Mouse (Mus musculus) E14TG2a.4 (cell line): ENCODE data around the gene Vsig10l.

Experiments used
- H3K27me3 ChIP-seq: 2 replicates; pipeline ENCODE4 v1.6.1; 2014; ENCODE audit warnings: low read length, control low read depth; ENCODE audit not compliant: insufficient read depth
- H3K36me3 ChIP-seq: 2 replicates; pipeline ENCODE4 v1.6.1; 2014; ENCODE audit warnings: low read length, control low read depth; ENCODE audit not compliant: insufficient read depth
- H3K4me1 ChIP-seq: replicated peaks from 2 replicates; pipeline ENCODE4 v1.6.1; 2014; ENCODE audit warnings: low read depth, low read length, control low read depth
- H3K4me3 ChIP-seq: replicated peaks from 2 replicates; pipeline ENCODE4 v1.5.1; 2014; ENCODE audit warnings: mild to moderate bottlenecking, low read length
- H3K9me3 ChIP-seq: 2 replicates; pipeline ENCODE4 v1.6.1; 2014; ENCODE audit warnings: low read length, control low read depth
- CTCF ChIP-seq: conservative IDR thresholded peaks from 2 replicates; pipeline ENCODE4 v1.5.1; 2014; ENCODE audit warnings: low read length
- NANOG ChIP-seq: IDR thresholded peaks from 2 replicates; pipeline ENCODE4 v1.6.1; 2014; ENCODE audit warnings: borderline replicate concordance, low read length, mixed read lengths
- POU5F1 ChIP-seq: IDR thresholded peaks from 2 replicates; pipeline ENCODE4 v1.6.1; 2014; ENCODE audit warnings: low read length, borderline replicate concordance

Gene Vsig10l

GRCm38 (mm10) chr7:43462851-43463250 lies at the start of gene Vsig10l:
TSS of gene Vsig10l (plus strand) at chr7:43463151.
- H3K4me3 ChIP-seq = no peak within 1 kb of the TSS
- peaks cover 4% of the 10 kb centered on the region for H3K36me3 ChIP-seq
- no peak for TF ChIP-seq POU5F1
- TF ChIP-seq CTCF = no peak
- TF ChIP-seq NANOG = no peak
- H3K4me1 ChIP-seq = peaks cover 32% of the 10 kb centered on the region
- peaks cover 38% of the 10 kb centered on the region for H3K27me3 ChIP-seq
- H3K9me3 ChIP-seq = peaks cover under 1% of the 10 kb centered on the region; the same call in 1 of the 2 replicates

GRCm38 (mm10) chr7:43417298-43417697 lies 45.7 kb upstream of the Vsig10l start:
- H3K36me3 ChIP-seq = no peaks in the 10 kb centered on the region
- TF ChIP-seq NANOG (no peak), CTCF (peak; percentile 19; the same call in 1 of the 2 replicates), POU5F1 (no peak)
- H3K27me3 ChIP-seq = no peaks in the 10 kb centered on the region
- no peak overlapping the region for H3K4me3 ChIP-seq
- no peaks in the 10 kb centered on the region for H3K9me3 ChIP-seq
- peaks cover 10% of the 10 kb centered on the region; the same call in 1 of the 2 replicates for H3K4me1 ChIP-seq

GRCm38 (mm10) chr7:43422995-43423617 lies 39.8 kb upstream of the Vsig10l start:
- no peak overlapping the region for H3K4me3 ChIP-seq
- H3K27me3 ChIP-seq = no peaks in the 10 kb centered on the region
- TF ChIP-seq NANOG (no peak), POU5F1 (no peak), CTCF (peak; percentile 96)
- H3K9me3 ChIP-seq = no peaks in the 10 kb centered on the region
- peaks cover 14% of the 10 kb centered on the region for H3K4me1 ChIP-seq
- H3K36me3 ChIP-seq = no peaks in the 10 kb centered on the region

GRCm38 (mm10) chr7:43423991-43424625 lies 38.8 kb upstream of the Vsig10l start:
- Histone ChIP-seq H3K36me3 (no peaks in the 10 kb centered on the region), H3K27me3 (no peaks in the 10 kb centered on the region), H3K9me3 (no peaks in the 10 kb centered on the region), H3K4me1 (peaks cover 17% of the 10 kb centered on the region), H3K4me3 (no peak overlapping the region)
- no peak for TF ChIP-seq POU5F1
- no peak for TF ChIP-seq CTCF
- no peak for TF ChIP-seq NANOG

- 0 out of 2 replicates have a peak, but pooled peaks cover 4% of the 10 kb centered on the region for H3K9me3 ChIP-seq
- no peaks in the 10 kb centered on the region for H3K36me3 ChIP-seq
- TF ChIP-seq CTCF = no peak
- TF ChIP-seq NANOG = no peak
- TF ChIP-seq POU5F1 = no peak
- peak within 1 kb of the TSS; percentile 29; the same call in 1 of the 2 replicates for H3K4me3 ChIP-seq
- H3K4me1 ChIP-seq = peaks cover 35% of the 10 kb centered on the region
- H3K27me3 ChIP-seq = no peaks in the 10 kb centered on the region
Observed at GRCm38 (mm10) chr7:43427406-43427805, 35.5 kb upstream of the Vsig10l start, which contains the start of gene Lim2. TSS of gene Lim2 (plus strand) at chr7:43427670.

- H3K9me3 ChIP-seq = 0 out of 2 replicates have a peak, but pooled peaks cover 4% of the 10 kb centered on the region
- H3K4me3 ChIP-seq = no peak overlapping the region
- H3K27me3 ChIP-seq = no peaks in the 10 kb centered on the region
- H3K4me1 ChIP-seq = peaks cover 47% of the 10 kb centered on the region
- TF ChIP-seq POU5F1 (no peak), NANOG (no peak), CTCF (no peak)
- no peaks in the 10 kb centered on the region for H3K36me3 ChIP-seq
Observed at GRCm38 (mm10) chr7:43429500-43429899, 33.5 kb upstream of the Vsig10l start.

GRCm38 (mm10) chr7:43432891-43433290 lies 30.1 kb upstream of the Vsig10l start:
- H3K27me3 ChIP-seq = no peaks in the 10 kb centered on the region
- H3K4me1 ChIP-seq = peaks cover 55% of the 10 kb centered on the region
- TF ChIP-seq POU5F1 (no peak), NANOG (peak; percentile 8; the same call in 1 of the 2 replicates)
- no peaks in the 10 kb centered on the region for H3K36me3 ChIP-seq
- H3K4me3 ChIP-seq = no peak overlapping the region
- 0 out of 2 replicates have a peak, but pooled peaks cover 4% of the 10 kb centered on the region for H3K9me3 ChIP-seq

GRCm38 (mm10) chr7:43434676-43435075 lies 28.3 kb upstream of the Vsig10l start:
- H3K27me3 ChIP-seq = peaks cover 6% of the 10 kb centered on the region; the same call in 1 of the 2 replicates
- TF ChIP-seq POU5F1 (no peak), CTCF (no peak)
- peaks cover 50% of the 10 kb centered on the region for H3K4me1 ChIP-seq
- 0 out of 2 replicates have a peak, but pooled peaks cover 4% of the 10 kb centered on the region for H3K9me3 ChIP-seq
- H3K4me3 ChIP-seq = no peak overlapping the region
- no peaks in the 10 kb centered on the region for H3K36me3 ChIP-seq
